Mouse (Mus musculus) midbrain, embryonic 12.5 days (tissue): ENCODE measurements at regions not wholly inside any gene's neighbourhood (a gene's known extent, or its start where the extent isn't known, plus 50 kb on each side); places are given as distances from the start of the nearest gene placed in this dataset.
A peak's percentile ranks its signal among the peaks of the same experiment; 100 is the strongest.

Source experiments
- ATAC-seq: fragments of 200-750 bp; cut with Nextera tagmentation; 2 replicates; pipeline ENCODE4 v1.8.0; 2017; ENCODE audit warnings: low read depth, moderate TSS enrichment, moderate library complexity; ENCODE audit not compliant: low FRiP score
- H3K27ac ChIP-seq: fragments of 300-500 bp; sonication (generic); replicated peaks from 2 replicates; pipeline ENCODE4 v1.5.1; 2016; ENCODE audit warnings: mild to moderate bottlenecking
- H3K27me3 ChIP-seq: fragments of 300-500 bp; sonication (generic); 2 replicates; pipeline ENCODE4 v1.6.1; 2016; ENCODE audit warnings: mild to moderate bottlenecking
- H3K36me3 ChIP-seq: fragments of 300-500 bp; sonication (generic); 2 replicates; pipeline ENCODE4 v1.6.1; 2016
- H3K4me1 ChIP-seq: fragments of 300-500 bp; sonication (generic); 2 replicates; pipeline ENCODE4 v1.6.1; 2016
- H3K4me2 ChIP-seq: fragments of 300-500 bp; sonication (generic); replicated peaks from 2 replicates; pipeline ENCODE4 v1.6.1; 2016; ENCODE audit warnings: mild to moderate bottlenecking, moderate library complexity
- H3K4me3 ChIP-seq: fragments of 300-500 bp; sonication (generic); 2 replicates; pipeline ENCODE4 v1.5.1; 2016; ENCODE audit warnings: mild to moderate bottlenecking
- H3K9ac ChIP-seq: fragments of 300-500 bp; sonication (generic); replicated peaks from 2 replicates; pipeline ENCODE4 v1.6.1; 2016; ENCODE audit warnings: mild to moderate bottlenecking, moderate library complexity
- H3K9me3 ChIP-seq: fragments of 300-500 bp; sonication (generic); 2 replicates; pipeline ENCODE4 v1.6.1; 2016; ENCODE audit warnings: mild to moderate bottlenecking
- WGBS: fragments of 180-500 bp; shearing (Covaris S2); methylation state at CpG from one replicate; pipeline ENCODE4 v1.1.7; 2016; 5-methylcytosine and 5-hydroxymethylcytosine counted together

DNA sequence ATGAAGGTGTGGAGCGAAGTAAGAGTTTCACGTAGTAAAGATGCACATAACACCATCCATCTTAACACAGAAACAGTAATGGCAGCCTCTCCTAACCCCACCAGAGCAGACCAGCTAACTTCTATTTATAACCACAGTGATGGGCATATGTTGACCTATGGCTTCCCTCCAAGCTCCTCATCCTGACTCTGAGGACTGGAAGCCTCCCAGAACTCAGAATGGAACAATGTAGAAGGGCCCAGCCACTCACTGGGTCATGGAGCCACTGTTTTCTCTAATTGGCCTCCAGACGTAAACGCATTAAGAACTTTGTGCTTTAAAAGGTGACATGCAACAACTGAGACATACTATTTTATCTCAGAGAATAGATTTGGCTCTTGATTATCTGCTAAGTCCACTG is 77.0 kb downstream of the Irs2 start:
- no peak for ATAC-seq
- peaks cover 34% of the 10 kb centered on the region; the same call in 1 of the 2 replicates for H3K27me3 ChIP-seq
- 92% methylated on average over 4 of the region's 4 CpGs for WGBS

DNA sequence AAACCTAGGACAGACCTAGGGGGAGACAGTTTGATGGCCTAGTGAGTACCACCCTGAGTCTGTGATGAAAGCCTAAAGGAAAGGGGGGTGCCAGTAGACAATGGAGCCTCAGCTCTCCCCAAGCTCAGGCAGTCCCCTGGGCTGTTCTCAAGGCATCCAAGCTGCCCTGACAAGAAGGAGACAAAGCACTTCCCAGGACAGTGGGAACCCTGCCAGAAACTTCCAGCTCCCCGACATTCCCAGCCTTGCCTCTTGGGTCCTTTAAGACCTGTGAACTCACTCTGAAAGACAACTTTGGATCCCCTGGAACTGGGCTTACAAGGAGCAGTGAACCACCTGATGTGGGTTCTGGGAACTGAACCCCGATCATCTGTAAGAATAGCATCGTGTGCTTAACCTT is 79.4 kb downstream of the Irs2 start:
- Histone ChIP-seq H3K27me3 (peaks cover 29% of the 10 kb centered on the region; the same call in 1 of the 2 replicates), H3K9me3 (no peaks in the 10 kb centered on the region), H3K36me3 (no peaks in the 10 kb centered on the region), H3K9ac (no peak overlapping the region), H3K4me2 (no peak overlapping the region), H3K4me3 (no peak overlapping the region), H3K4me1 (peaks cover 50% of the 10 kb centered on the region), H3K27ac (no peak overlapping the region)
- WGBS, result 72% methylated on average over 3 of the region's 3 CpGs
- ATAC-seq, result no peak

More for the DNA sequence above, 77.0 kb downstream of the Irs2 start:
- Histone ChIP-seq H3K27ac (no peak overlapping the region), H3K9me3 (no peaks in the 10 kb centered on the region), H3K4me3 (no peak overlapping the region), H3K9ac (no peak overlapping the region), H3K4me2 (no peak overlapping the region), H3K36me3 (no peaks in the 10 kb centered on the region), H3K4me1 (peaks cover 26% of the 10 kb centered on the region)

DNA sequence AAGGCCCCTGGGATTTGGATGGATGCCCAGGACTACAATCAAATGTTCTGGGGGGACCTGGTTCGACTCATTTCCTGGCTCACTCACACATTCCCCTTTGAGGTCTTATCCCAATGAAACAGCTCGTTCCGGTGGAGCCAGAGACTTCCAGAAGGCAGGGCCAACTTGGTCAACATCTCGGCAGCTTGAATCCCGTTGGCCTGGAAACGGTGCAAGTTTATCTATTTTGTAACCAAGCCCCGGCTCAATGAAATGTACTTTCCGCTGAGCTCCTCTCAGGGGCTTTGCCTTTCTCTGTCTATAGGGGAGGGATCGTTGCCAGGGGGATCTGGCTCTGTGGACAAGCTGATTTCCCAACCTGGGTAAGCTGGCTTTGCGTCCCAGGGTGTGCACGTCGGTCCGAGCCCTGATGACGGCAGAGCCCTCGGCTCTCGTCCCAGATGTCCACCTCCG is 79.9 kb downstream of the Irs2 start:
- Histone ChIP-seq H3K4me2 (no peak overlapping the region), H3K4me3 (no peak overlapping the region), H3K9ac (no peak overlapping the region), H3K4me1 (peaks cover 55% of the 10 kb centered on the region), H3K9me3 (no peaks in the 10 kb centered on the region), H3K36me3 (no peaks in the 10 kb centered on the region), H3K27ac (peak overlapping the region; percentile 35; the same call in 1 of the 2 replicates), H3K27me3 (peaks cover 34% of the 10 kb centered on the region; the same call in 1 of the 2 replicates)
- ATAC-seq, result 0 out of 2 replicates have a peak, but pooled peaks have one; percentile 10
- 35% methylated on average over 17 of the region's 17 CpGs for WGBS

DNA sequence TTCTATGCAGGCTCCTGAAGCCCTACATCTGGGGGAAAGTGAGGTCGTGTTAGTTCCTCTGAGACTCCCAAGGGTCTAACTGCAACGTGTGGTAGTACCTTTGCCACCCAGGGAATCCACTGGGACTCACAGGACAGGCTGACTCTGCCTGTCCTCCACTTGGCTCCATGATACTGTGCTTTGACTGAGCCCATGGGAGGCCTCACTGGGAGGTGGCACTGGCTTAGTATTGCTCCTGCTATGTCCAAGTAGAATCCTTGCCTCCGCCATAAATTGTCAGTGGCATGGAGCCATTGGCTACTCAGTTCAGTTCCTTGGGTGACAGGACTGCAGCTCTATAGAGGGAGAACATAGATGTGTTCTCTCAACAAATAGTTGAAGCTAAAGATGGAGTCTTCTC is 81.1 kb downstream of the Irs2 start:
- Histone ChIP-seq H3K36me3 (no peaks in the 10 kb centered on the region), H3K4me3 (no peak overlapping the region), H3K9me3 (no peaks in the 10 kb centered on the region), H3K27me3 (peaks cover 42% of the 10 kb centered on the region; the same call in 1 of the 2 replicates), H3K9ac (no peak overlapping the region), H3K4me2 (no peak overlapping the region), H3K4me1 (peaks cover 66% of the 10 kb centered on the region), H3K27ac (no peak overlapping the region)
- ATAC-seq, result no peak
- 63% methylated on average over 3 of the region's 3 CpGs for WGBS

DNA sequence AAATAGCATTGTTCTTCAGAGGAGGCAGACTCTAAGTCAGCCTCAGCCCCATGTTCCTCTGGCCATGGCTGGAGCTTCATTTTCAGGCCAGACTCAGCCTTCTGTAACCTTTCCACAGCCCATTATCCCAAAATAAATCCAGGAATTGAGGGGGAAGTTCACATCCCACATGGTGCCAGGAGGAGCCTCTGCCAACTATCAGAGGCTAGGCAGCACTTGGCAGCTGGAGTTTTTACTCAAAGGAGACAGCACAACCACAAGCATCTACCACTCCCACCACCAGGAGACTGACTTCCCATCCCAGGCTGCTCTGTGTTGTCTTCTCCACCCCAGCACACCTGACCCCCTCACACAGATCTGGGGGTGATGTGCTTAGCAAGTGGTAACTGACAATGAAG is 81.7 kb downstream of the Irs2 start:
- Histone ChIP-seq H3K27ac (peak overlapping the region; percentile 87), H3K9ac (no peak overlapping the region), H3K27me3 (peaks cover 42% of the 10 kb centered on the region; the same call in 1 of the 2 replicates), H3K9me3 (no peaks in the 10 kb centered on the region), H3K4me3 (no peak overlapping the region), H3K4me2 (peak overlapping the region; percentile 42), H3K36me3 (no peaks in the 10 kb centered on the region), H3K4me1 (peaks cover 73% of the 10 kb centered on the region)
- no peak for ATAC-seq

DNA sequence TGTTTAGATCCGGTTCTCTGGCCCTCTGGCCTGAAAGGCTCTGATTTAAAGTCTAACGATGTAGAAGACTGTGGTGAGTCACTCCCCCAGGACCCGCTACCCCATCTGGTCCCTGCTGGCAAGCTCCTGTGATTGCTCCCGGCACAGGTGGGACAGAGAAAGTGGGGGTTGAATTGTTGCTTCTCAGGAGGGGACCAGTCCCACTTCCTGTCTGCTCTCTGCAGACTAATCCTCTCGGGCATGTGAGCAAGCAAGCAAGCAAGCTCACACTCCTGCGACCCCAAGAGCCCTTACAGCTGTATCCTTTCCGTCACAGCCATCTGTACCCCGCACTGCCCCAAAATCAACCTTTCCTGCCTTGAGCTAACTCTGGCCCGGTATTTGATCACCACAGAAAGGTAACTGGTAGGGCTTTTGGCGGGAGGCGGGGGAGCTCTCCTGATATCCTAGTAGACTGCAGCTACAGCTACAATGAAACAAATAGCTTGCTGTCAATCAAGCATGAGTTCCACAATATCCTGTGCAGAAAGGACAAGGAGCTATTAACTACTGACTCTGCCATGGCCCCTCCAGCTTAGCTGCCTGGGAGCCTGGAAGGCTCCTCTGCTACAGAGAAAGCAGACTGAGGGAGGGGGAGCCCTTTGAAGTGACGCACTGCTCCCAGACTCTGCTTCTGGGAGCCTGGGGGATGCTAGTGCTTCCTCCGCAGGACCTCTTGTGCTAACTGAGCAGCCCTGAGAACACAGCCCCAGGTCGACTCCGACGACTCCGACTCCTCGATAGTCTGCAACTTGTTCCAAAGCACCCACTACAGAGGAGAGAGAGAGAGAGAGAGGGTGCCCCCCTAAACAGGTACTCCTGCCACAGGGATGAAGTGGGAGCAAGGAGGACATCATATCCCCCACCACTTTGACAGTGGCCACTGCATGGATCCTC is 82.4 kb downstream of the Irs2 start:
- no peaks in the 10 kb centered on the region for H3K36me3 ChIP-seq
- peak; percentile 57 for ATAC-seq
- H3K27ac ChIP-seq, result peak overlapping the region; percentile 87
- no peak overlapping the region for H3K4me3 ChIP-seq
- 1% methylated on average over 18 of the region's 18 CpGs for WGBS
- H3K4me2 ChIP-seq, result peak overlapping the region; percentile 42
- H3K9ac ChIP-seq, result peak overlapping the region; percentile 34; the same call in 1 of the 2 replicates
- peaks cover 80% of the 10 kb centered on the region for H3K4me1 ChIP-seq
- peaks cover 47% of the 10 kb centered on the region for H3K27me3 ChIP-seq
- no peaks in the 10 kb centered on the region for H3K9me3 ChIP-seq

DNA sequence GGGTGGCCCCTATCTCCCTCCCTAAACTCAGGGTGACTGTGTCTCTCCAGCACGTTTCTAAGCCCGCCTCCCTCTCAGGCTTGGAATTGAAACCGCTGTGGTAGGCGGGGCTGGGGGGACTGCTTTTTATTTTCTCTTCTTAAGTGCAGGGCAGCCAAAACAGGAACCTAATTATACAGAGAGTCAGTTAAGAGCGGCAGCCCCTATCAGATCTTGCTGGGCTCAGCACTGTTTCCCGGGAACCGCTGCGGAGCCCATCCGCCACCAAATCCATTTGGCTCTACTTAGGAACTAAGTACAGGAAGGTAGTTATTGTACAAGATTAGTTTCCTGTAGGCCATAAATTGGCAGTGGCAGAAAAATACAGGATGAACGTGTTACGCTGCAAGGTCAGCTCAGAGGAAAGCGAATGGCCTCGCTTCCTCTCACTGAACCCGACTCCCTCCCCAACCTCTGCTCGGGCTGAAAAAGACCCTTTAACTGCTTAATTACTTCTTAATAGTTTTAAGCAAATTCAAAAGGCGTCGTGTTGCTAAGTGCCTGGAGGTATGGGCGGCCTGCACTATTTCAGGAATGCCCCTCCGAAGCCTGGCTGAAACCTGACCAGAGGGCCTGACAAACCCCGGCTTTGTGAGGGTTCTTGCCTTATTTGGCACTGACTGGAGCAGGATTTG is 83.6 kb downstream of the Irs2 start:
- Histone ChIP-seq H3K9ac (no peak overlapping the region; the same call in 1 of the 2 replicates), H3K4me1 (peaks cover 85% of the 10 kb centered on the region), H3K4me3 (no peak overlapping the region), H3K27me3 (peaks cover 58% of the 10 kb centered on the region), H3K9me3 (no peaks in the 10 kb centered on the region), H3K36me3 (no peaks in the 10 kb centered on the region), H3K27ac (peak overlapping the region; percentile 87), H3K4me2 (peak overlapping the region; percentile 42)
- WGBS, result 1% methylated on average over 20 of the region's 20 CpGs
- peak; percentile 14; the same call in 1 of the 2 replicates for ATAC-seq

DNA sequence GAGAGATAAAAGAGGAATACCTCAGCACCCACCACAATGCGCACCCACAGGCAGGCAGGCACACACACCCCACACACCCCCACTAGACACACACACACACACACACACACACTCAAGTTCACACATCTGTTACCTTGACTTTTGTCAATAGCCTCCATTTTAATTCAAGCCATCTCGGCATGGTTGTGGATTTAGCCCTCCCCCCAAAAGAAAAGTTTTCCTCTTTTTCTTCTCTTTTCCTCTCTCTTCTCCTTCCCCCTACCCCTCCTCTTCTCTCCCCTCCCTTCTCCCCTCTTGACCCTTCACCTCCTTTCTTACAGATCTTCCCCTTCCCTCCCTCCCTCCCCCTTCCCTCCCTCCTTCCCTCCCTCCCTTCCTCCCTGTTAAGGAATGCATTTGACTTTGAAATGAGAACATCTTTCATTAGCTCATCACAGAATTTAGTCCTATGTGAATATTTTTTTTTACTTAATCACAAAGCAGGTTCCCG is 84.2 kb downstream of the Irs2 start:
- H3K36me3 ChIP-seq, result no peaks in the 10 kb centered on the region
- H3K9ac ChIP-seq, result no peak overlapping the region
- WGBS, result 0% methylated on average over 3 of the region's 3 CpGs
- H3K4me2 ChIP-seq, result peak overlapping the region; percentile 42
- ATAC-seq, result no peak
- no peaks in the 10 kb centered on the region for H3K9me3 ChIP-seq
- H3K4me1 ChIP-seq, result peaks cover 85% of the 10 kb centered on the region
- peak overlapping the region; percentile 87 for H3K27ac ChIP-seq
- H3K27me3 ChIP-seq, result peaks cover 61% of the 10 kb centered on the region
- no peak overlapping the region for H3K4me3 ChIP-seq

DNA sequence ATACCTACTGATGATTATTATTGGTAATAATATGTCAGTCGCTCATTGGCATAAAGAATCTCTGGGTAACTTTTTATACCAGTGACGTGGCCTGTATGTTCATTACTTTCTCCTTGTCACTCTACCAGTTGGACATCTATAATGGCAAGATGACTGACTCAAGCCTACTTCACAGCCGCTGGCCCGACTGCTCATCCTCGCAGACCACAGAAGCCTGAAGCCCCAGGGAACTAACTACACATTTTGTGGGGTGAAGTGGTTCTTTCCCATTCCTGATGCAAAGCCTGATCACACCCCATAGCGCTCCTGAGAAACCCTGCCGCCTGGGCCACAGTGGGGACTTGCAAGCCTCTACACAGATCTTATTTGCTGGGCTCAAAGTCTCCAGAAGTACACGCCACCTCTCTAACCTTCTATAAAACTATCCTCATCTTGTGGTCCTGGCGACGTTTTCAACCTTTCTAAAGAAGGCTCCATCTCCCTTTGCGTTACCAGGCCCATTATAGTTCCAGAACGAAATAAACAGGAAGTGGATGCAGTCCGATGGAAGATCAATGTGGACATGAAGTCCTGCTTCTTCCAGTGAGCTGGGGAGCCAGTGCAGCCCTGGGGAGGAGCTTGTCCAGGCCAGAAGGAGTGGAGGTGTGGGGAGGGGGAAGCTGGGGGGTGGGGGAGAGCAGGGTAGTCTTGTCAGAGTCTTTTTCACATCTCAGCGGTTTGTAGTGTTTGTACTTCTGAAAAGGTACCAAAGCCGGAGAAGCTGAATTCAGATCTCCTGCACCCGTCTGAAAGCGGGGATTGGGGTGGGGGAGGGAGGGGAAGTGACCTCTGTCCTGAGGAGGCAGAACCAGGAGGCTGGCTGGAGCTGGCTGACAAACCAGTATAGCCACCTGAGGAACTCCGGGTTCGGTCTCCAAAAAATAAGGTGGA is 84.9 kb downstream of the Irs2 start:
- H3K27me3 ChIP-seq, result peaks cover 62% of the 10 kb centered on the region
- no peaks in the 10 kb centered on the region for H3K36me3 ChIP-seq
- H3K9ac ChIP-seq, result no peak overlapping the region
- no peak for ATAC-seq
- no peaks in the 10 kb centered on the region for H3K9me3 ChIP-seq
- peak overlapping the region; percentile 87 for H3K27ac ChIP-seq
- peaks cover 79% of the 10 kb centered on the region for H3K4me1 ChIP-seq
- WGBS, result 25% methylated on average over 19 of the region's 19 CpGs
- H3K4me3 ChIP-seq, result no peak overlapping the region
- H3K4me2 ChIP-seq, result peak overlapping the region; percentile 42; the same call in 1 of the 2 replicates

DNA sequence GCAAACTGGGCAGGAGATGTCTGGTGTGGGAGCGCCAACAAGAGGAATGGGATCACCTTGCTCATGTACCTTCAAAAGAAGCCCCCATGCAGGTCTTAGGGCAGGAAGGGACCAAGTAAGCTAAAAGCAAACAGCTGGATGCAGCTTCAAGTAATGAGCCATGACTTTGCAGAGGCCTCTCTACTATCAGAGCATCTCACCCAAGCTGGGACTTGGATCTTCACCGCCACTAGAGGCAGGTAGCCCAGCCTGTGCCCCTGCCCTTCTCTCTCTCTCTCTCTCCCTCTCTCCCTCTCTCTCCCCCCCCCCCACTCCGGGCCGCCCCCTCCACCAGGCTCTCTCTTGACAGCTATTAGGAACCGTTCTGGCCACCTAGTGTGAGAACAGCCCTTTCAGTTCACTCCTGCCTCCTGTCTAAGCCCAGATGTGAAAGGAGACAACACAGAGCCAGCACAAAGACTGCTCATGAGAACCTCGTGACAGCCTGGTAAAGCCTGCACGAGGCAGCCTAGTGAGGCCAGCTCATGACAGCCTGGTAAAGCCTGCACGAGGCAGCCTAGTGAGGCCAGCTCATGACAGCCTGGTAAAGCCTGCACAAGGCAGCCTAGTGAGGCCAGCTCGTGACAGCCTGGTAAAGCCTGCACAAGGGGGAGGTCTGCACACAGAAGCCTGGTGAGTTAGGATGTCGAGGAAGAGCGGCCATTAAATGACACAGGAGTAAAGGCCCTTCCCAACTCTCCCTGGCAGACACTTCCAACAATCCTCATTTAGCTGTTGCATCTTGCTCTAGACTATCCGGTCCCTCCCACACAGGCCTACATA is 85.8 kb downstream of the Irs2 start:
- peak overlapping the region; percentile 60 for H3K27ac ChIP-seq
- H3K27me3 ChIP-seq, result peaks cover 59% of the 10 kb centered on the region
- peak; percentile 16 for ATAC-seq
- no peaks in the 10 kb centered on the region for H3K9me3 ChIP-seq
- 25% methylated on average over 12 of the region's 12 CpGs for WGBS
- H3K36me3 ChIP-seq, result no peaks in the 10 kb centered on the region
- no peak overlapping the region for H3K4me3 ChIP-seq
- H3K4me1 ChIP-seq, result peaks cover 71% of the 10 kb centered on the region
- H3K4me2 ChIP-seq, result 0 out of 2 replicates have a peak overlapping the region, but pooled peaks have one; percentile 18
- H3K9ac ChIP-seq, result no peak overlapping the region
